Mouse (Mus musculus) adrenal gland, adult (tissue): Measurements from ENCODE around the gene Pde4dip.

Experiments
- DNase-seq, 2 experiments: peaks; one replicate each; pipeline ENCODE4 v3.0.0; 2022 to 2023; ENCODE audit warnings: low spot score in 1 of 2; ENCODE audit not compliant: inconsistent age in 2 of 2

The Pde4dip gene

GRCm38 (mm10) chr3:97657655-97658411, 230.7 kb downstream of the Pde4dip start, which contains the start of gene Prkab2:
Gene Prkab2 (plus strand): TSS chr3:97658193.
- DNase-seq, result peak; percentile 99 to 100

GRCm38 (mm10) chr3:97654901-97655300, 233.6 kb downstream of the Pde4dip start:
- DNase-seq, result peak in 1 of 2 experiments; percentile 45

- no peak for DNase-seq
These were observed 234.7 kb downstream of the Pde4dip start for GRCm38 (mm10) chr3:97653781-97654180.

- no peak for DNase-seq
These were observed 236.9 kb downstream of the Pde4dip start for GRCm38 (mm10) chr3:97651604-97652003.

- no peak for DNase-seq
These were observed 239.0 kb downstream of the Pde4dip start for GRCm38 (mm10) chr3:97649469-97649868.

- no peak for DNase-seq
These were observed 239.5 kb downstream of the Pde4dip start for GRCm38 (mm10) chr3:97649022-97649421.

GRCm38 (mm10) chr3:97648518-97648917, 240.0 kb downstream of the Pde4dip start:
- peak in 1 of 2 experiments; percentile 38 for DNase-seq

- DNase-seq, result no peak
These were observed 246.5 kb downstream of the Pde4dip start for GRCm38 (mm10) chr3:97642001-97642400.

- DNase-seq, result no peak
These were observed 247.1 kb downstream of the Pde4dip start for GRCm38 (mm10) chr3:97641396-97641795.
